9 mouse cellular contexts compared by ENCODE assay signal in the genomic region with DNA sequence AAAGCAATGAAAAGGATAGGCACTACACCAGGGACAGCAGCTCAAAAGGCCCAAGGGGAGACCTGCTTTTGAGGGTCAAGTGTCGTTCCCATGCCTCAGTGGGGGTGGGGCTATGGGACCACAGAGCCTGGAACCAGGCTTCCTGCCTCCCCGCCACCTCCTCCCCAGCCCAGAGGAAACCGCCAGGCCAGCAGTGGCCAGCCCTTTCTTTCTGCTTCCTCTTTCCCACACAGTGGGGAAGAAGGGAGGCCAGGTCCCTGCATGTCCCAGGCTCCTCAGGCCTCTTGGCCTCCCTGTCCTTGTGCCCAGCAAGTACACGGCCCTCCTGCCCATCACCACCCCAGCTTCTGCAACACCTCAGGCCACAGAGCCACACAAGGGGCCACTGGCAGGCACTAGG. TPM values are rescaled to one million over a fixed set of nuclear protein-coding genes. Genes with fewer than 3 reads are reported as not detected.
DNase-seq lines count a peak whose midpoint lies in the region; ATAC-seq and TF ChIP-seq lines count a peak whose summit lies in the region.
"Had no signal": no experiment of that assay in that cellular context is flagged by ENCODE, and none has a peak within 500 bp of the region (broad histone marks: within the 10 kb centered on the region; RNA-seq: fewer than 3 reads in every experiment).

No protein-coding gene starts in this region.

- no peak; the same call in 1 of the 2 replicates for TF ChIP-seq POLR2A in heart, adult 2 months (IDR thresholded peaks at IDR 0.05; ENCODE audit: insufficient read depth, low read depth, low read length)

- DNase-seq in hindbrain, embryonic 11.5 days (ENCODE audit: low spot score): no peak
- peak; percentile 68 to 71 for DNase-seq in heart, adult 2 months
- DNase-seq in kidney, postnatal 25 days: peak; percentile 56 to 67
- DNase-seq in urinary bladder, postnatal 25 days (ENCODE audit: low spot score): no peak
- DNase-seq in T-cell, adult 2 months (ENCODE audit: low spot score): no peak
- no peak for DNase-seq in layer of hippocampus, adult 11-12 months (ENCODE audit: low spot score)

- peaks cover 31% of the 10 kb centered on the region for H3K36me3 ChIP-seq in hindbrain, embryonic 13.5 days
- H3K36me3 ChIP-seq in hindbrain, embryonic 11.5 days (ENCODE audit: control insufficient read depth, insufficient read depth, low read length): 0 out of 2 replicates have a peak, but pooled peaks cover 3% of the 10 kb centered on the region
- H3K36me3 ChIP-seq in heart, adult 2 months (ENCODE audit: control insufficient read depth, insufficient read depth, low read length): peaks cover 35% of the 10 kb centered on the region

- no peak overlapping the region for H3K4me2 ChIP-seq in hindbrain, embryonic 13.5 days
- no peak overlapping the region for H3K4me2 ChIP-seq in hindbrain, embryonic 11.5 days (replicated peaks; ENCODE audit: low read depth, low read length)

- H3K27me3 ChIP-seq in hindbrain, embryonic 13.5 days: peaks cover 15% of the 10 kb centered on the region
- H3K27me3 ChIP-seq in hindbrain, embryonic 11.5 days (ENCODE audit: control insufficient read depth, insufficient read depth, low read length): peaks cover 4% of the 10 kb centered on the region; the same call in 1 of the 2 replicates
- H3K27me3 ChIP-seq in heart, adult 2 months (ENCODE audit: control insufficient read depth, insufficient read depth, low read length): no peaks in the 10 kb centered on the region

- no peaks in the 10 kb centered on the region for H3K9me3 ChIP-seq in hindbrain, embryonic 13.5 days
- no peaks in the 10 kb centered on the region for H3K9me3 ChIP-seq in hindbrain, embryonic 11.5 days (ENCODE audit: control insufficient read depth, low read length)

- H3K4me1 ChIP-seq in hindbrain, embryonic 13.5 days (replicated peaks): peaks cover 24% of the 10 kb centered on the region
- H3K4me1 ChIP-seq in hindbrain, embryonic 11.5 days (replicated peaks; ENCODE audit: control insufficient read depth, insufficient read depth, low read length): 0 out of 2 replicates have a peak, but pooled peaks cover 10% of the 10 kb centered on the region
- H3K4me1 ChIP-seq in heart, adult 2 months (ENCODE audit: control insufficient read depth, insufficient read depth, low read length): peaks cover 44% of the 10 kb centered on the region

- WGBS in hindbrain, embryonic 13.5 days: 60% methylated on average over 4 of the region's 4 CpGs
- WGBS in hindbrain, embryonic 11.5 days: 55% methylated on average over 4 of the region's 4 CpGs
- WGBS in heart, adult 2 months: 37% methylated on average over 4 of the region's 4 CpGs

- 0 out of 2 replicates have a peak overlapping the region, but pooled peaks have one; percentile 3 for H3K9ac ChIP-seq in hindbrain, embryonic 13.5 days
- H3K9ac ChIP-seq in hindbrain, embryonic 11.5 days (ENCODE audit: low read depth, low read length): no peak overlapping the region
- H3K9ac ChIP-seq in heart, adult 2 months (ENCODE audit: low read depth, low read length): peak overlapping the region; percentile 3; the same call in 1 of the 2 replicates

- 0 out of 2 replicates have a peak, but pooled peaks have one; percentile 34 for TF ChIP-seq EP300 in heart, adult 2 months (IDR thresholded peaks at IDR 0.05; ENCODE audit: insufficient read depth, low read depth, low read length)

- no peak overlapping the region for H3K4me3 ChIP-seq in hindbrain, embryonic 13.5 days
- H3K4me3 ChIP-seq in hindbrain, embryonic 11.5 days (ENCODE audit: low read depth, low read length): no peak overlapping the region
- H3K4me3 ChIP-seq in heart, adult 2 months: peak overlapping the region; percentile 12; the same call in 1 of the 2 replicates
- H3K4me3 ChIP-seq: erythroblast, embryonic 14.5 days had no signal

- ATAC-seq in hindbrain, embryonic 13.5 days (ENCODE audit: low FRiP score): no peak
- no peak for ATAC-seq in hindbrain, embryonic 11.5 days (ENCODE audit: low FRiP score)
- peak; percentile 89 for ATAC-seq in megakaryocyte, adult 5-6 weeks (ENCODE audit: poor library complexity, severe bottlenecking)

- intact Hi-C loops in heart, adult 2 months (cut with DNase I): no loop called here

- peaks cover 16% of the 10 kb centered on the region for H3K79me2 ChIP-seq in heart, adult 2 months (replicated peaks; ENCODE audit: control insufficient read depth, insufficient read depth, low read length)

- peak overlapping the region; percentile 45; the same call in 1 of the 2 replicates for H3K27ac ChIP-seq in hindbrain, embryonic 13.5 days
- no peak overlapping the region for H3K27ac ChIP-seq in hindbrain, embryonic 11.5 days (ENCODE audit: low read depth, low read length)
- H3K27ac ChIP-seq in heart, adult 2 months: peak overlapping the region; percentile 79

- no peak for TF ChIP-seq CTCF in heart, adult 2 months (IDR thresholded peaks at IDR 0.05)

RNA-seq across cellular contexts. Expression of a gene that starts 13.3 kb away (rescaled TPM):
- 6.4 and 6.5 TPM in 2 replicates for polyA plus RNA-seq in hindbrain, embryonic 13.5 days (2015; fragmentation: Nextera tagmentation; extraction: Ambion mirVana)
- 8.4 and 9.6 TPM in 2 replicates for polyA plus RNA-seq in hindbrain, embryonic 11.5 days (2014; fragmentation: Nextera tagmentation; extraction: Ambion mirVana)
- total RNA-seq in heart, adult 2 months (2021): 10 to 100 TPM; 21.6 to 22.5 TPM
- 19.3 and 20.1 TPM in 2 replicates for polyA plus RNA-seq in heart, adult 2 months (2012; rRNA removed)
- 82.9 and 83.8 TPM in 2 replicates for total RNA-seq in megakaryocyte, adult 5-6 weeks (2015)
- 46.3 and 55.6 TPM in 2 replicates for total RNA-seq in megakaryocyte, adult 5-6 weeks (2017)

RNA-seq across cellular contexts. Expression of a gene that starts 24.7 kb away (rescaled TPM):
- 45.5 and 47.4 TPM in 2 replicates for polyA plus RNA-seq in hindbrain, embryonic 13.5 days (2015; fragmentation: Nextera tagmentation; extraction: Ambion mirVana)
- 27.0 and 29.3 TPM in 2 replicates for polyA plus RNA-seq in hindbrain, embryonic 11.5 days (2014; fragmentation: Nextera tagmentation; extraction: Ambion mirVana)
- total RNA-seq in heart, adult 2 months (2021): 1 to 10 TPM; 9.3 TPM
- 12.5 and 12.7 TPM in 2 replicates for polyA plus RNA-seq in heart, adult 2 months (2012; rRNA removed)
- 0.78 and 1.2 TPM in 2 replicates for total RNA-seq in megakaryocyte, adult 5-6 weeks (2015)
- total RNA-seq in megakaryocyte, adult 5-6 weeks (2017): 0.69 and 1.8 TPM in 2 replicates

Comparison
In these comparisons a context has a peak if more than half of its experiments do, and no peak if none do; other contexts are left out.
1. DNase-seq: peak in heart, adult 2 months (2 of 2) and kidney, postnatal 25 days (2 of 2); none in hindbrain, embryonic 11.5 days (single experiment), urinary bladder, postnatal 25 days (single experiment), T-cell, adult 2 months (single experiment) and layer of hippocampus, adult 11-12 months (single experiment).